Mouse (Mus musculus) 3T3-L1 (cell line): ENCODE results near the gene Kcnh3.

Experiments
- DNase-seq: peaks from one replicate; pipeline ENCODE4 v3.0.0-alpha.2; 2015; ENCODE audit warnings: low read depth, low spot score

Gene Kcnh3

GRCm38 (mm10) chr15:99224208-99224911 lies at the start of gene Kcnh3:
Kcnh3 (plus strand) TSS chr15:99224861.
- no peak for DNase-seq

- DNase-seq, result peak; percentile 30
Measured at GRCm38 (mm10) chr15:99179639-99180038, 45.0 kb upstream of the Kcnh3 start.

GRCm38 (mm10) chr15:99184217-99184914 lies 40.3 kb upstream of the Kcnh3 start:
- DNase-seq, result no peak

GRCm38 (mm10) chr15:99194358-99194757 lies 30.3 kb upstream of the Kcnh3 start:
- DNase-seq, result no peak

- DNase-seq, result no peak
Measured at GRCm38 (mm10) chr15:99195043-99195442, 29.6 kb upstream of the Kcnh3 start.

- peak; percentile 69 for DNase-seq
Measured at GRCm38 (mm10) chr15:99198761-99199160, 25.9 kb upstream of the Kcnh3 start.

- no peak for DNase-seq
Measured at GRCm38 (mm10) chr15:99205959-99206358, 18.7 kb upstream of the Kcnh3 start.

- no peak for DNase-seq
Measured at GRCm38 (mm10) chr15:99213183-99213582, 11.5 kb upstream of the Kcnh3 start.

GRCm38 (mm10) chr15:99214941-99215340 lies 9.7 kb upstream of the Kcnh3 start:
- DNase-seq, result peak; percentile 23

- peak; percentile 28 for DNase-seq
Measured at GRCm38 (mm10) chr15:99215741-99216463, 8.8 kb upstream of the Kcnh3 start.

- no peak for DNase-seq
Measured at GRCm38 (mm10) chr15:99217630-99218029, 7.0 kb upstream of the Kcnh3 start.

- no peak for DNase-seq
Measured at GRCm38 (mm10) chr15:99221315-99221952, 3.2 kb upstream of the Kcnh3 start.

GRCm38 (mm10) chr15:99222794-99223584 lies 1.7 kb upstream of the Kcnh3 start:
- no peak for DNase-seq

GRCm38 (mm10) chr15:99223585-99224207 lies 965 bp upstream of the Kcnh3 start:
- DNase-seq, result no peak

GRCm38 (mm10) chr15:99225081-99225810 lies 585 bp downstream of the Kcnh3 start:
- DNase-seq, result no peak

- DNase-seq, result no peak
Measured at GRCm38 (mm10) chr15:99226090-99226489, 1.4 kb downstream of the Kcnh3 start.

- no peak for DNase-seq
Measured at GRCm38 (mm10) chr15:99231998-99232397, 7.3 kb downstream of the Kcnh3 start.

- no peak for DNase-seq
Measured at GRCm38 (mm10) chr15:99233719-99234118, 9.1 kb downstream of the Kcnh3 start.

GRCm38 (mm10) chr15:99234326-99235010 lies 9.8 kb downstream of the Kcnh3 start:
- no peak for DNase-seq
